Mouse (Mus musculus): ENCODE data around the gene 2310034G01Rik. TPM values are rescaled to one million over a fixed set of nuclear protein-coding genes. Genes with fewer than 3 reads are reported as not detected.

The 2310034G01Rik gene
- total RNA-seq, 1 experiment from 2014 or later = 1.2 TPM

GRCm38 (mm10) chr19:46328081-46329030 lies 21.7 kb downstream of the 2310034G01Rik start, which contains the start of gene Fbxl15:
Gene Fbxl15 (plus strand): TSS chr19:46328184.
- peak; percentile 92 for DNase-seq

- DNase-seq = no peak
These were observed 22.5 kb downstream of the 2310034G01Rik start for GRCm38 (mm10) chr19:46327531-46328064.

GRCm38 (mm10) chr19:46326756-46327305 lies 23.3 kb downstream of the 2310034G01Rik start, which contains the start of gene Psd:
Gene Psd (minus strand): TSS chr19:46327156.
- peak; percentile 74 for DNase-seq

- DNase-seq = no peak
These were observed 23.9 kb downstream of the 2310034G01Rik start for GRCm38 (mm10) chr19:46326019-46326755.

- no peak for DNase-seq
These were observed 25.2 kb downstream of the 2310034G01Rik start for GRCm38 (mm10) chr19:46324918-46325317.

- DNase-seq = no peak
These were observed 25.7 kb downstream of the 2310034G01Rik start for GRCm38 (mm10) chr19:46324366-46324765.

GRCm38 (mm10) chr19:46323716-46324115 lies 26.4 kb downstream of the 2310034G01Rik start:
- DNase-seq = no peak

- no peak for DNase-seq
These were observed 27.0 kb downstream of the 2310034G01Rik start for GRCm38 (mm10) chr19:46322996-46323572.

GRCm38 (mm10) chr19:46322144-46322995 lies 27.7 kb downstream of the 2310034G01Rik start:
- no peak for DNase-seq

GRCm38 (mm10) chr19:46321101-46321943 lies 28.8 kb downstream of the 2310034G01Rik start:
- DNase-seq = no peak

- no peak for DNase-seq
These were observed 29.9 kb downstream of the 2310034G01Rik start for GRCm38 (mm10) chr19:46320076-46320785.

- peak; percentile 88 for DNase-seq
These were observed 31.3 kb downstream of the 2310034G01Rik start for GRCm38 (mm10) chr19:46318586-46319378.

GRCm38 (mm10) chr19:46318031-46318471 lies 32.1 kb downstream of the 2310034G01Rik start:
- no peak for DNase-seq

GRCm38 (mm10) chr19:46317546-46317885 lies 32.6 kb downstream of the 2310034G01Rik start:
- DNase-seq = no peak

GRCm38 (mm10) chr19:46316846-46317545 lies 33.1 kb downstream of the 2310034G01Rik start:
- no peak for DNase-seq

GRCm38 (mm10) chr19:46315752-46316610 lies 34.1 kb downstream of the 2310034G01Rik start:
- DNase-seq = no peak

Data from adrenal gland, postnatal 25 days (tissue).